Mouse (Mus musculus) kidney, adult 18-20 months (tissue): ENCODE measurements around the gene Slc39a13.
"Not testable (repeated sequence)": the region's sequence is repeated elsewhere in the genome, so short reads cannot be mapped to it uniquely, and the experiment has no call there.

Experiments
- DNase-seq: peaks from one replicate; pipeline ENCODE4 v3.0.0; 2021

The Slc39a13 gene

DNA sequence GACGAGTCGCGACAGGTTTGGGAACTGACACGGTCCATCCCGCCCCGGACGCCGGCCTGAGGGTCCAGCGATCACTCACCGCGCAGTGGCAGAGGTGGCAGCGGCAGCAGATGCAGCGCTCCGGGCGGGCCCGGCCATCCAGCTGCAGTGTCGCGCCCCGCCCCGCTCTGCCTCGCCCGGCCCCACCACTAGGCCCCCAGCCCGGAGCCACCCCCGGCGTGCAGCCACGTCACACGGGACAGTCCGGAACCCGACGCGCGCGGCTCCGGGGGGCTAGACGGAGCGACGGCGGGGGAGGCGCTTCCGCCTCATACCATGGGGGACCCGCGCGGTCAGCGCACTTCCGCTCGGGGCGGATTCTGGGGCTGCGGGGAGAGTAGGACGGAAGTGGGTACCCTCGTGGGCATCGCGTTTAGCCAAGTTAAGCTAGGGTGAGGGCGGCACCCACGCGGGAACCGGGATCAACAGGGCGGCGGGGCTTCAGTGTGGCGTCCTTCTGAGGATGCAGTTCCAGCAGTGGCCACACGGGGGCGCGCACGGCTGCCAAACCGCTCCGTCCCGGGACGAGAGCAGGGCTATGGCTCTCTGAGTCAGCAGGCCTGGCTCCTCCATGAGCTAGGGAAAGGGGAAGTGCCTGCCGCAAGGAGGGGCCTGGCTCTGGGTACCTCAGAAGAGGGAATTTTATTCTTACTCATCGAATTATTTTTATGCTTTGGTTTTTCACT is at the start of gene Slc39a13:
Slc39a13 (minus strand) TSS at position 342 of the 725 bp plus-strand sequence.
- peak; percentile 97 for DNase-seq

DNA sequence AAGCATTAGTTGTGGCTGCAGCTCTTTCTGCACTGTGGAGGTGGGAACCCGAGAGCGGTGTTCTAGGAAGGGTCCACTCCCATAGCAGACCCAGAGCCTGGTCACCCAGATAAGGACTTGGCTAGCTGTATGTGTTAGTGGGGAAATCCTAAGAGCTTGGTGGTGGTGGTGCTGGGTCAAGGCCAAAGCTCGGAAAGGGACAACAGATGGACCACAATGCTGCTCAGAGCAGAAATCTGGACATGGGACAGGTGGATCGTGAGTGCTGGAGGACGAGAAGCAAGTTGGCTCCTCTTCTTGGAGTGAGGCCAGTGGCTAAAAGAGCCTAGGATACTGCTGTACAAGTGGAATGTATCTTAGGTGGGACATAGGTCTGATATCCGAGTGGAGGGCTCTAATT is 49.3 kb upstream of the Slc39a13 start:
- DNase-seq = no peak

DNA sequence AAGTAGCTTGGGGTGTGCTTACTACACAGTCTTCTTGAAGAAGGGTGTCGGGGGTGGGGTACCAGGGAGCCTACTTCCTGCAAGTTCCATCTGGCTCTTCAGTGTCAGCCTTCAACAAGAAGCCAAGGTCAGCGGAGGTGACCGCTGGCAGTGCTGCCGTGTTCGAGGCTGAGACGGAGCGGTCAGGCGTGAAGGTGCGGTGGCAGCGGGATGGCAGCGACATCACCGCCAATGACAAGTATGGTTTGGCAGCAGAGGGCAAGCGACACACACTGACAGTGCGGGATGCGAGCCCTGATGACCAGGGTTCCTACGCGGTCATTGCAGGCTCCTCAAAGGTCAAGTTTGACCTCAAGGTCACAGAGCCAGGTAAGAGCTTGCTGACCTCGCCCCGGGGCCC is 48.8 kb upstream of the Slc39a13 start:
- DNase-seq = no peak

DNA sequence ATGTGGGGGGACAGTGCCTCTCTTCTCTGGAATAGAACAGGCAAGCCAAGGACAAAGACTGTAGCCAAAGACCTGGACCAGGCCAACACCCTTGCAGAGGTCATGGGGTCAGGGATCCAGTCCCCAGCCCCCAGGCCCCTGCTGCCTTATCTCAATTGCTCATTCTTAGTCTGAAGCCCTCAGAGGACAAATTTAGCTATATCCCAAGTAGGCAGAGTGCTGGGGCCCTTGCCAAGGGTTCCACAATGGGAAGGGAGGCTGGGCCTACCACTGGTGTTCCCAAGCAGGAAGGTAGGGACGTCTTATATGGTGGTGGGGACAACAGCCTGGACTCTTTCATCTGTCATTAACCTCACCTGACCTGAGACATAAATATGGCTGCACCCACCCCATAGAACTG is 48.4 kb upstream of the Slc39a13 start:
- no peak for DNase-seq

DNA sequence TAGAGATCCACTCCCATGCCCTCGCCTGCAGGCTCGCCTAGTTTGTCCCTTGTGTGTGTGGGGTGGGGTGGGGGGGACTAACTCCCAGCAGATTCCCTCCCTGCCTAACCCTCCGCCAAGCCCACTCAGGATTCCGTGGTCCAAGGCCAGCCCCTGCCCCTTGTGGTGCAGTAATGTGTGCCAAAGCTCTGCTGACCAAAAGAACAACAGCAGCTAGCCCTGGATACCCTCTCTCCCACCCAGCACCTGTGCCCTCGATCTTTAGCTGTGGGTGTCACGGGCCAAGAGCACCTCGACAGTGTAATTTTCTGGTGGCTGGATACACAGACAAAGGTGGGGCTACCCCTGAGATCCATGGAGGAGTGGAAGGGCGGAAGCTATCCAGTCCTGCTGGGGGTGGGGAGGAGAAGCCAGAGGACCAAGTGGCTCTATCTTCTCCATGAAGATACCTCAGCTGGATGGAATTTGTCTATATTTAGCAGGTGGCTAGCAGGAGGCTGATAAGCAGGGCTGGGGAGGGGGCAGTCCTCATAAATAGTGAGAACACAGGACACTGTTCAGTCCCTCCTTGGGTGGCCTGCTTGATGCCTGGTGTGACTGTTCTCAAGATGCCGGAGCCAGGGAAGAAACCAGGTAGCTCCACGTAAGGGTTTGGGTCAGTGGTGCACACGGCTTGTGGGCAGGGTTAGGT is 47.5 kb upstream of the Slc39a13 start, which contains the start of gene Mybpc3:
Mybpc3 (plus strand) TSS at position 560 of the 691 bp plus-strand sequence.
- DNase-seq = no peak

DNA sequence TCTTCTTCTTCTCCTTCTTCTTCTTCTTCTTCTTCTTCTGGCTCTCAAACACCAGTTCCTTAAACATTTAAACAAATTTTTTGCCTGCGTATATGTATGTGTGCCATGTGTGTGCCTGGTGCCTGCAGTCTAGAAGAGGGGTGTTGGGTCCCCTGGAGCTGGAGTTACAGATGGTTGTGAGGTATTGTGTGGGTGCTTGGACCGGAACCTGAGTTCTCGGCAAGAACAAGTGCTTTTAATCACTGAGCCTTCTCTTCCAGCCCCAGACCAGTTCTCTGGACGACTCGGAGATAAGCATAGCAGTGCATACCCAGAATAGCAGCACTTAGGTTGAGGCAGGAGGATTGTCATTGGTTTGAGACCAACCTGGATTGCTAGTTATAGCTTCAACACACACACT is 46.6 kb upstream of the Slc39a13 start:
- DNase-seq = no peak

DNA sequence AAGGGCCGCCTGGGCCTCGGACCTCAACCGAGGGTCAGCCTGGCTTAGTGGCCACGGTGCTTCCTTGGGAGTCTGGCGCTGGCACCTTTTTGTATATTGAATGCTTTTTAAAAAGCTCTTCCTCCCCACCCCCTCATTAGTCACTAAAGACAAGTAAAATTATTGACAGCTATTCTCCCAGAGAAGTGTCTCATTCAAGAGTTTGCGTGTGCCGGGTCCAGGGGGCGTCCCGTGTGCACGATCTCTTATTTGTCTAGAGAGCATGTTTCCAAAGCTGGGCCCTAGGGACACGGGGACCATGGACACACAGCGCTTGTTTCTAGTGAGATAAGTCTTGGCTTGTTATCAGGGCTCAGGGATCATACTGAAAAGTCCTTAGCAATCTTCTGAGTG is 45.4 kb upstream of the Slc39a13 start:
- no peak for DNase-seq

DNA sequence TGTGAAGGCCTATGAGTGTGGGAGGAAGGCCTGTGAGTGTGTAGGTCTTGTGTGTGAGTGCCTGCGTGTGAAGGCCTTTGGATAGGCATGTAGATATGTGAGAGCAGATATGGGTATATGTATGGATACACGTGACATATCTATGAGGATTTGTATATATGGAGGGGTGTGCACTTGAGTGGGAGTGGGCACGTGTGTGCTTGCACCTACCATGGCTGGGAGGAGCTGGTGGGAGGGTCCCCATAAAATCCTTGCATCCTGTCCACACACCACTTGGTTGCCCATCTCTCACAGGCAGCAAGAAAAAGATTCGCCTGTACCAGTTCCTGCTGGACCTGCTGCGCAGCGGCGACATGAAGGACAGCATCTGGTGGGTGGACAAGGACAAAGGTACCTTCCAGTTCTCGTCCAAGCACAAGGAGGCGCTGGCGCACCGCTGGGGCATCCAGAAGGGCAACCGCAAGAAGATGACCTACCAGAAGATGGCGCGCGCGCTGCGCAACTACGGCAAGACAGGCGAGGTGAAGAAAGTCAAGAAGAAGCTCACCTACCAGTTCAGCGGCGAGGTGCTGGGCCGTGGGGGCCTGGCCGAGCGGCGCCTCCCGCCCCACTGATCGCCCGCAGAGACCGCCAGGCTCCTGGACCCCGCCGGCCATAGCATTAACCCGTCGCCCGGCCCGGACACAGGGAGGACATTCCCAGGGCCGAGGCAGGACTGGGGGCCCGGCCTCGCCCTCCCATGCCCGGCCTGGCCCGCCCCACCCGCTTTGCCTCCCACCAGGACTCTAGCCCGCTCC is 44.8 kb upstream of the Slc39a13 start:
- DNase-seq = peak; percentile 99

DNA sequence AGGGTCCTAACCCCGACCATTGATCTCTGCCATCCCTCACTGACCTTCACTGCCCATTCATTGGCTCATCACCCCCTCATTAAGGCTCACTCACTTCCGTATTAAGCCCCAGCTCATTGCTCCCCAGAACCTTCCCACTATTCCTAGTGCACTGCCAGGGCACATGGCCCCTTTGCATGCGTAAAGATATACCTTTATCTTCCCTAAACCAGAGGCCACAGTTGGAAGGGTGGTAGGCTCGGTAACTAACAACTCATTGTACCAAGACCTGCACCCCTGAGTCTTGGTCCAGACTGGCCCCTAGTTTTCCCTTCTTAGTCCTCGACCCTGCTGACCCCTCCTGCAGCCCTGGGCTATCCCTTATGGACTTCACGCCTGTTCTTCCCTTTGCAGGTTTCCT is 43.6 kb upstream of the Slc39a13 start:
- no peak for DNase-seq

DNA sequence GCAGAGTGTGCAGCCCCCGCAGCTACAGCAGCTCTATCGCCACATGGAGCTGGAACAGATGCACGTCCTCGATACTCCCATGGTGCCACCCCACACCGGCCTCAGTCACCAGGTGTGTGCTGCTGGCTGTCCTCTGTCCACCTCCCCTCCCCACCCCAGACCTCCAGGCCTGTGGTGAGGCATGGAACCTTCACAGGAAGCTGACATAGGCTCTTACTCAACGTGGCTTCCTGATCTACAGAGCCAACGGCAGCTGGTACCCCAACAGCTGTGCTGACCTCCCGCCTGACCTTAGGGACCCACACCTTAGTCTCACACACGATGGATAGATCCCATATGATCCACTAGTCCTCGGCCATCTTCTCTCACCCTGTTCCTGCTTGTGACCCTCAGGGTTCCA is 43.1 kb upstream of the Slc39a13 start:
- DNase-seq = no peak

DNA sequence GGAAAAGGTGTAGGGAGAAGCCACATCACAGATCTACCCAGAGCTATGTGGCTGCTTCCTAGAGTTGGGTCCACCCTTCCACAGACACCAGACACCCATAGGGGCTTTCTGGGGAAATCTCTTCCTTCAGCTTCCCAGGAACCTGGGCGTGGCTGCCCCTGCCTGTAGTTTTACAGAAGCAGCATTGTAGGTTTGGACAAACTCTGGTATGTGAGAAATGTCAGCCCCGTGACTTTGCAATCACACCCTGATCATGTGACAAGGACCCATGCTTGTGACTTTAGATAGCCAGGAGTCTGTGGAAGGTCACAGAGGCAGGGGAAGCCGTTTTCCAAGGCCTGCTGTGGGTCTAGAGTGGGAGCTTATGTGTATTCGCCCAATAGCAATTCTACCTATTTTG is 42.3 kb upstream of the Slc39a13 start:
- peak; percentile 41 for DNase-seq

DNA sequence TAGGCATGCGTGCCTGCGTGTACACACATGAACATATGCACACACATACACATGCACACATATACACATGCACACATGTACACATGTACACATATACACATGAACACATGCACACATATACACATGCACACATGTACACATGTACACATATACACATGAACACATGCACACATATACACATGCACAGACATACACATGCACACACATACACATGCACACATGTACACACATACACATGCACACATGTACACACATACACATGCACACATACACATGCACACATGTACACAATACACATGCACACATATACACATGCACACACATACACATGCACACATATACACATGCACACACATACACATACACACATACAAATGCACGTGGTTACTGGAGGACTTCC is 41.6 kb upstream of the Slc39a13 start:
- not testable (repeated sequence) for DNase-seq

DNA sequence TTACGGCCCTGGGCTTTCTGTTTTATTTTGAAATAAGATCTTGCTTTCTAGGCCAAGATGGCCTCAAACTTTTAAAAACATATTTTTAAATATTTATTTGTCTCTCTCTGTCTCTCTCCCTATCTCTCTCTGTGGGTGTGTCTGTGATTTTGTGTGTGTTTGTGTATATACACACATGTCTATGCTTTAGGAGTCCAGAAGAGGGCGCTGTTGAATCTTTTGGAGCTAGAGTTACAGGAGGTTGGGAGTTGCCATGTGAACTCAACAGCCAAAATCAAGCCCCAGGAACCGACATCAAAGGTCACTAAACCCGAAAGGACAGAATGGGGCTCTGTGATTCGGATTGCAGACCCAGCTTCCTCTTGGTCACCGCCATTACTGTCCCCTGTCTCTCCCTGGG is 40.2 kb upstream of the Slc39a13 start:
- no peak for DNase-seq

DNA sequence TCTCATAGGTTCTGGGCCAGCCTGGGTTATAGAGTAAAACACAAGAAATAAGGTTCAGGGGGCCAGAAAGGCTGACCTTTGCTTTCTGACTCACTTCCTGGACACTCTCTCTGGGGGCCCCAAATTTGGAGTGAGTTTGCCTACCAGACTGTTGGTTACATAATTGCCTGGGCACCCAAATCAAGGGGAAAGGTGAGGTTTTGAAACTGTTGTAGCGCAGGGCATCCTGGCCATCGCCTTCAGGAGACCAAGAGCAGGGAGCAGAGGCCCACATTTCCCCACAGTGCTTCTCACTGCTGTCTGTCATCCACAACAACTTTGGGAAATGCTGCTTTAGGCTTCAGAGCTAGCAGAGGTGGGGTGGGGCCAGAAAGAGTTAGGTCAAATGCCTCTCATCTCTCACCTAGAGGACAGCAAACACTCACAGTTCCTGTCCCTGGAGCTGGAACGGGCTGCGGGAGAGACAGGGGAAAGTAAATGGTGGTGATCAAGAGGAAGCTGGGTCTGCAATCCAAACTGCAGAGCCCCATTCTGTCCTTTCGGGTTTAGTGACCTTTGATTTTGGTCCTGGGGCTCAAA is 39.7 kb upstream of the Slc39a13 start:
- no peak for DNase-seq

DNA sequence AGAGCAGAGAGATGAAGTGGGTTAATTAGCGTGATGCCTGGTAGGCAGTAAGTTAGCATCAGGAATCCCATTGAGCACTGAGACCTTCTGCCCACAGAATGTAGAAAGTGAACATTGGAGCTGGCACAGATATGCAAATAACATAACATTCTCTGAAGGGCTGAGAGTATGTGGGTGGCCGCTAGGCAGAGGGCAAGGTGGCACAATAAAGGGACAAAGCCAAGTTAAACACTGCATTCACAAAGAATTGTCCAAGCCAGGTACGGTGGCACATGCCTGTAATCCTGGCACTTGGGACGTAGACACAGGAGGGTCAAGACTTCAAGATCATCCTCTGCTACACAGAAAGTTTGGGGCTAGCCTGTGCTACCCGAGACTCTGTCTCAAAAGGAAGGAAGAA is 39.0 kb upstream of the Slc39a13 start:
- DNase-seq = no peak

DNA sequence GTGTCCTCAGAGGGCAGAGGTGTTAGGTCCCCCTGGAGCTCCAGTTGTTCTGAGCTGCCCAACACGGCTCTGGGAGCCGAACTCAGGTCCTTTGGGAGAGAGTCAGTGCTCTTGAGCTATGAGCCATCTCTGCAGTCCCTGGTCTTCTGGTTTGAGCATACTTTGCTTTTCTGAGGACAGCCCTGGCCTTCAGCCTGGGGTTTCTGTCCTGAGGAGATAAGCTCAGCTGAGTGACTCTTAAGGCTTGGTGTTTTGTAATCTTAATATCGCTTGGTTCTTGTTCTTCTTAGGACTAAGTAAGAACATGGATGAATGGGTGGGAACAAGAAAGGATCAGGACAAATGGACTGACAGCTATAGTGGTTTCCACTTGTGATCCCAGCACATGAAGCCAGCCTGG is 37.9 kb upstream of the Slc39a13 start:
- no peak for DNase-seq

DNA sequence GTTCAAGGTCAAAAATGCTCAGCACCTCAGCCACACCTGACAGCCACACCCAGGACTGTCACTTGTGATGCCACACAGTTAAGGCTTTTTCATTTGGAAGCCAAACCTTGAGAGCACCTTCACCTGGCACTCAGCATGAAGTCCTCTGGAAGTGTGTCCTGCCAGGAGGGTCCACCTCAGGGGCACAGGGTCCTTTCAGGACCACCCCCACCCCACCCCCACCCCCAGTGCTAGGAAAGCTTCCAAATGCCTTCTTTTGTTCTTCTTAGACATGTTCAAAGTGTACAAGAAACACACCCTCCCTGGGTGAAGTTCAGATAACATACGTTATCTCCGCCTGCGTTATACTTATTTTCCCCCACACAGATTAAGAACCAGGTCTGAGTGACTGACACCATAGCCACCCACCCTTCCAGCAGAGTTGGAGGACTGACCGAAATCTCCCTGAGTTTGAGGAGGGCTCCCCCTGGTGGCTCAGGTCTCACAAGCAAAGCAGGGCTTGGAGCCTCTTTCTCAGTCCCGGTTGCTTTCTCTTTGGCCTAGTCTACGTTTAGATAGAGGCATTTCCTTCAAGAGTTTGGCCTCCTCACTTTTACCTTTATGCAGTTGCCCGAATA is 31.0 kb upstream of the Slc39a13 start:
- peak; percentile 90 for DNase-seq

DNA sequence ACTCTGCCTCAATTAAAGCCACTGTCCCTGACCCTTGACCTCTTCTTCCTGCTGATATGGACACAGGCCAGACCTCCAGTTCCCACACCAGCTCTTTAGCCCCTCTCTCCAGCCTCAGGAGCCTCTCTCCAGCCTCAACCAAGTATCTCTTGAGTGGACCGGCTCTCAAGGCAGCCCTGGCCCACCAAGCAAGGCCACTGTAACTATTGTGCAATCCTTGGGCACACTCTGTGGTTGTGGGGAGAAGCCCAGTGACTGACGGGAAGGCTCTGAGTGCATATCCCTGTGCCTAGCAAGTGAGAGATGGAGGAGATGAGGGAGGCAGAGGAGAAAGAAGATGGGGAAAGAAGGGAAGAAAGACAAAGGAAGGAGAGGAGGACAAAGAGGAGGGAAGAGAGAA is 27.9 kb upstream of the Slc39a13 start:
- DNase-seq = no peak

DNA sequence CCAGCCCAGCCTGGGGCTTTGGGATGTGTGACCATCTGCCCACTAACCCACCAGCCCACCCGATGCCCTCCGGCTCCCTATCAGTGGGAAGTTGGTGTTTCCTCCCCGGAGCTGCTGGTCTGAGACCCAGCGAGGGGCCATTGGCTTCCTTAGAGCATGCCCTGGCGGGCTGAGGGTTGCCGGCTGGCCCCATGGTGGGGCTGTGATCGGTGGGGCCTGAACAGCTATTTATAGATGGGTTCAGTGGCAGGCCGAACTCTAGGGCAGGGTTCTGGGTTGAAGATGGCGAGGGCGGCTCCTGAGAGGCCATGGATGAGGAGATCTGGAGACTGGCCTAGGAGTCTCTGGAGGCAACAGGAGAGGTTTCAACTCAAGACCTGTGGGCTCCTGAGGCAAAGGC is 26.8 kb upstream of the Slc39a13 start:
- DNase-seq = no peak

DNA sequence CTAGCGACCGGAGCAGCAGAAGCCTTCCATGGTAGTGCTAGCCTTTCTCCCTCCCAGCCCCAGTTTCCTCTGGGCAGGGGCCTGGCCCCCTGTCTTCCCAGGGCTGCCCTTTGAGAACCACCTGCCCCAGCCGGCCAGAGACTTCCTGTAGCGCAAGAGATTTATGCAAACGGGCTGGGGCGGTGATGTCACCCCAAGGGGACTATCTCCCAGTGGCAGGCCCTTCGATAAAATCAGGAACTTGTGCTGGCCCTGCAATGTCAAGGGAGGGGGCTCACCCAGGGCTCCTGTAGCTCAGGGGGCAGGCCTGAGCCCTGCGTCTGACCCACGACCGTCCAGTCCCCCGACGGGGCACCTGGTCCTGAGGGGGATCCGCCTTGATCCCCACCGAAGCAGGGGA is 26.3 kb upstream of the Slc39a13 start:
- no peak for DNase-seq

DNA sequence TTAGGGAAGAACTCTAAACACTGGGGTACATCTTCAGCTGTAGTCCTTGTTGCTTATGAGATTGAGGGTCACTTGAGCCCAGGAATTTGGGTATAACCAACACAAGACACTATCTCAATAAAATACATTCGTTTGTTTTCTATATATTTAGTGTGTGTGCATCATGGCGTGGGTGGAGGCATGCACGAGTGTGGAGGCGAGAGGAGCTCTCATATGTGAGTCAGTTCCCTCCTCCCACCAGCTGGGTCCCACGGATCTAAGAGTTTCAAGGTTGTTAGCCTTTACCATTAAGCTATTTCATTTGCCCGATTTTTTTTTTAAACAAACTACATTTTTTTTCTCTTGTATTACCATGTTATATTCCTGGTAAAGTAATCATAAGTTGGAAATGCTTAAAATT is 20.6 kb upstream of the Slc39a13 start:
- no peak for DNase-seq

DNA sequence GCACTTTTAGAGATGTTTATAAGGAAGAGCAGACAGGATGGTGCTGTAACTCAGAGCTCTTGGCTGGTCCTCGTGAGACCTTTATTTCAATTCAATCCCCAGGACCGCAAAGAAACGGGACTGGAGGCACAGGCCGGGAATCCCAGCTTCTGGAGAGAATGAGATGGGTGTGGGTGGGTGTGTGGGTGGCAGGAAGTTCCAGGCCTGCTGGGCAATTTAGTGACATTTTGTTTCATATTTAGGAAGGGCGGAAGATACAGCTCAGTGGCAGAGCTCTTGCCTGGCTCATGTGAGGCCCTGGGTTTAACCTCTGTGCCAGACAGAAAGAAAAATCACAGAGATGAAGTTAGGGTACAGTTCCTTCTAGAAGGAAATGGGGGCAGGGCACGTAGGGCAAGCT is 20.0 kb upstream of the Slc39a13 start:
- DNase-seq = no peak

DNA sequence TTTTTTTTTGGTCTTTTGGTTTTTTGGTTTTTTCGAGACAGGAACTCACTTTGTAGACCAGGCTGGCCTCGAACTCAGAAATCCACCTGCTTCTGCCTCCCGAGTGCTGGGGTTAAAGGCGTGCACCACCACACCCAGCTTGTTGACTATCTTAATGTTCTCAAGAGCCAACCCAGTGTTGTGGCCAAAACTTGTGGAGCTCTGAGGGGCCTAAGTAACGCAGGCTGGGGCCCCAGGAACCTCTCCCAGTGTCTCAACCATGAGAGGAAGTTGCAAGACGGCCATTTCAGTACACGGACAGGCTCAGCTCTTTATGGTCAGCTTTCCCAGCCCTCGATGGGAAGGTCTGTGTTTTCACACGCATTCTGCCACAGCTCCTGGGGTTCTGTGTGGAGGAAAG is 18.8 kb upstream of the Slc39a13 start:
- DNase-seq = no peak
